Comparison of ENCODE assay signal across 20 mouse cellular contexts in the genomic region with DNA sequence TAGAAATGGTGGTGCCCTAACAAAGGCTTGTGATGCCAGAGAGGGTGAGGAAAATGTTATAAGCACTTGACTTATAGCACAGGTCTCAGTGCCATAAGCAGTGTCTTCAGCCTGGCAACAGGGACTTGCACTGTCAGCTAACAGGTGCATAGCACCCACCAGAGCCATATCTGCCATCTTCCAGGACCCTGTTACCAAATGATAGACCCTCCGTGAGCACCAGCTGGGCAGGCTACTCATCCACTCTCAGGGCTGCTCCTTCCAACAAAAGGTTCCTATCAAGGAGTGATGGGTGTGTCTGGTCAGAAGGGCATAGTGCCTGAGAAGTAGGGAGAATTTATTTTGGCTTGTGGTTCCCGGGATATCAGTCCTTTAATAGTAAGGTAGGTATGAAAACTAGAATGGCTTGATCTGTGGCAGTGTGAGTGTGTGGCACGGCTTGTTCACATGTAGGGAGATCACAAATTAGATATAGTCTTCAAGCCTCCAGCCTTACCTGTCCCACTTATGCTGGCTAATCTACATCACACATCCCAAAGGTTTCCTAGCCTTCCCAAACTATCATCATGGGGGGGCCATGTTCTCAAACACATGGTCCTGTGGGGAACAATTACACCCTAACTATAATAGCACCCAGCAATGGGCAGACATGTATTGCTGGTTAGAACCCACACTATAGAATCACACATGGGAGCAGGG. TPM values are rescaled to one million over a fixed set of nuclear protein-coding genes. Genes with fewer than 3 reads are reported as not detected.
DNase-seq lines count a peak whose midpoint lies in the region; ATAC-seq lines count a peak whose summit lies in the region.
"Had no signal": no experiment of that assay in that cellular context is flagged by ENCODE, and none has a peak within 500 bp of the region (broad histone marks: within the 10 kb centered on the region; RNA-seq: fewer than 3 reads in every experiment).

No protein-coding gene starts in this region.

- H3K9me3 ChIP-seq in liver, embryonic 12.5 days (replicated peaks), result no peaks in the 10 kb centered on the region
- no peaks in the 10 kb centered on the region for H3K9me3 ChIP-seq in liver, embryonic 11.5 days (ENCODE audit: control insufficient read depth, low read length)
- H3K9me3 ChIP-seq in intestine, embryonic 15.5 days, result no peaks in the 10 kb centered on the region
- H3K9me3 ChIP-seq in forebrain, embryonic 16.5 days (ENCODE audit: control insufficient read depth, low read length), result no peaks in the 10 kb centered on the region
- no peaks in the 10 kb centered on the region for H3K9me3 ChIP-seq in hindbrain, embryonic 11.5 days (ENCODE audit: control insufficient read depth, low read length)
- H3K9me3 ChIP-seq: embryonic facial prominence, embryonic 12.5 days; forebrain, embryonic 15.5 days; heart, embryonic 15.5 days; hindbrain, embryonic 10.5 days; limb, embryonic 10.5 days; neural tube, embryonic 13.5 days had no signal

- H3K27ac ChIP-seq in liver, embryonic 12.5 days, result peak overlapping the region; percentile 31; the same call in 1 of the 2 replicates
- no peak overlapping the region for H3K27ac ChIP-seq in liver, embryonic 11.5 days (ENCODE audit: low read depth, low read length)
- H3K27ac ChIP-seq in intestine, embryonic 15.5 days, result peak overlapping the region; percentile 80
- no peak overlapping the region for H3K27ac ChIP-seq in forebrain, embryonic 16.5 days (ENCODE audit: low read length)
- H3K27ac ChIP-seq in hindbrain, embryonic 11.5 days (ENCODE audit: low read depth, low read length), result no peak overlapping the region
- H3K27ac ChIP-seq: embryonic facial prominence, embryonic 12.5 days; forebrain, embryonic 15.5 days; heart, adult 2 months; heart, embryonic 15.5 days; hindbrain, embryonic 10.5 days; kidney, postnatal 0 days; left cerebral cortex, adult 2 months; limb, embryonic 10.5 days; neural tube, embryonic 13.5 days had no signal

- H3K27me3 ChIP-seq in liver, embryonic 12.5 days (replicated peaks), result no peaks in the 10 kb centered on the region
- no peaks in the 10 kb centered on the region for H3K27me3 ChIP-seq in liver, embryonic 11.5 days (replicated peaks; ENCODE audit: control insufficient read depth, insufficient read depth, low read length)
- no peaks in the 10 kb centered on the region for H3K27me3 ChIP-seq in intestine, embryonic 15.5 days (replicated peaks)
- no peaks in the 10 kb centered on the region for H3K27me3 ChIP-seq in forebrain, embryonic 16.5 days (replicated peaks; ENCODE audit: control insufficient read depth, insufficient read depth, low read length)
- H3K27me3 ChIP-seq in hindbrain, embryonic 11.5 days (ENCODE audit: control insufficient read depth, insufficient read depth, low read length), result no peaks in the 10 kb centered on the region
- H3K27me3 ChIP-seq: embryonic facial prominence, embryonic 12.5 days; forebrain, embryonic 15.5 days; heart, embryonic 15.5 days; neural tube, embryonic 13.5 days had no signal

- peaks cover 43% of the 10 kb centered on the region for H3K4me1 ChIP-seq in liver, embryonic 12.5 days
- H3K4me1 ChIP-seq in liver, embryonic 11.5 days (replicated peaks; ENCODE audit: control insufficient read depth, insufficient read depth, low read length), result peaks cover 7% of the 10 kb centered on the region; the same call in 1 of the 2 replicates
- peaks cover 12% of the 10 kb centered on the region for H3K4me1 ChIP-seq in intestine, embryonic 15.5 days (replicated peaks)
- H3K4me1 ChIP-seq in forebrain, embryonic 16.5 days (replicated peaks; ENCODE audit: control insufficient read depth, insufficient read depth, low read length), result no peaks in the 10 kb centered on the region
- H3K4me1 ChIP-seq in hindbrain, embryonic 11.5 days (replicated peaks; ENCODE audit: control insufficient read depth, insufficient read depth, low read length), result no peaks in the 10 kb centered on the region
- H3K4me1 ChIP-seq: embryonic facial prominence, embryonic 12.5 days; forebrain, embryonic 15.5 days; limb, embryonic 10.5 days; neural tube, embryonic 13.5 days had no signal

- no peak overlapping the region for H3K9ac ChIP-seq in liver, embryonic 12.5 days
- H3K9ac ChIP-seq in liver, embryonic 11.5 days (ENCODE audit: low read depth, low read length), result no peak overlapping the region
- H3K9ac ChIP-seq in intestine, embryonic 15.5 days, result no peak overlapping the region
- no peak overlapping the region for H3K9ac ChIP-seq in forebrain, embryonic 16.5 days (replicated peaks; ENCODE audit: low read depth, low read length)
- H3K9ac ChIP-seq in hindbrain, embryonic 11.5 days (ENCODE audit: low read depth, low read length), result no peak overlapping the region
- H3K9ac ChIP-seq: embryonic facial prominence, embryonic 12.5 days; forebrain, embryonic 15.5 days; heart, embryonic 15.5 days; neural tube, embryonic 13.5 days had no signal

- 80% methylated on average over 3 of the region's 3 CpGs for WGBS in liver, embryonic 12.5 days (ENCODE audit: insufficient replicate concordance)
- 77% methylated on average over 3 of the region's 3 CpGs for WGBS in liver, embryonic 11.5 days
- WGBS in intestine, embryonic 15.5 days, result 83% methylated on average over 3 of the region's 3 CpGs
- 87% methylated on average over 3 of the region's 3 CpGs for WGBS in forebrain, embryonic 16.5 days
- WGBS in hindbrain, embryonic 11.5 days, result 84% methylated on average over 3 of the region's 3 CpGs

- H3K4me2 ChIP-seq in liver, embryonic 12.5 days, result no peak overlapping the region
- no peak overlapping the region for H3K4me2 ChIP-seq in liver, embryonic 11.5 days
- H3K4me2 ChIP-seq in intestine, embryonic 15.5 days (replicated peaks), result no peak overlapping the region
- H3K4me2 ChIP-seq in forebrain, embryonic 16.5 days (ENCODE audit: low read length), result no peak overlapping the region
- no peak overlapping the region for H3K4me2 ChIP-seq in hindbrain, embryonic 11.5 days (replicated peaks; ENCODE audit: low read depth, low read length)
- H3K4me2 ChIP-seq: embryonic facial prominence, embryonic 12.5 days; forebrain, embryonic 15.5 days; heart, embryonic 15.5 days; neural tube, embryonic 13.5 days had no signal

- H3K36me3 ChIP-seq in liver, embryonic 12.5 days, result no peaks in the 10 kb centered on the region
- no peaks in the 10 kb centered on the region for H3K36me3 ChIP-seq in liver, embryonic 11.5 days (ENCODE audit: control insufficient read depth, insufficient read depth, low read length)
- H3K36me3 ChIP-seq in intestine, embryonic 15.5 days, result no peaks in the 10 kb centered on the region
- H3K36me3 ChIP-seq in forebrain, embryonic 16.5 days (ENCODE audit: control insufficient read depth, insufficient read depth), result no peaks in the 10 kb centered on the region
- no peaks in the 10 kb centered on the region for H3K36me3 ChIP-seq in hindbrain, embryonic 11.5 days (ENCODE audit: control insufficient read depth, insufficient read depth, low read length)
- H3K36me3 ChIP-seq: embryonic facial prominence, embryonic 12.5 days; forebrain, embryonic 15.5 days; heart, embryonic 15.5 days; hindbrain, embryonic 10.5 days; limb, embryonic 10.5 days; neural tube, embryonic 13.5 days had no signal

- intact Hi-C loops in gastrocnemius, postnatal 14 days (cut with DNase I; ENCODE audit: low total_unique reads), result no loop called here

- H3K4me3 ChIP-seq in liver, embryonic 12.5 days, result no peak overlapping the region
- H3K4me3 ChIP-seq in liver, embryonic 11.5 days (ENCODE audit: low read depth, low read length), result no peak overlapping the region
- H3K4me3 ChIP-seq in intestine, embryonic 15.5 days (replicated peaks), result no peak overlapping the region
- H3K4me3 ChIP-seq in forebrain, embryonic 16.5 days (replicated peaks; ENCODE audit: low read length), result no peak overlapping the region
- no peak overlapping the region for H3K4me3 ChIP-seq in hindbrain, embryonic 11.5 days (ENCODE audit: low read depth, low read length)
- H3K4me3 ChIP-seq: embryonic facial prominence, embryonic 12.5 days; forebrain, embryonic 15.5 days; heart, adult 2 months; heart, embryonic 15.5 days; hindbrain, embryonic 10.5 days; left cerebral cortex, adult 2 months; limb, embryonic 10.5 days; neural tube, embryonic 13.5 days had no signal

- no peak for DNase-seq in liver, embryonic 11.5 days (ENCODE audit: low spot score)
- no peak for DNase-seq in hindbrain, embryonic 11.5 days (ENCODE audit: low spot score)
- no peak for DNase-seq in gastrocnemius, postnatal 14 days
- DNase-seq in lung, postnatal 10 days, result no peak
- DNase-seq: cerebellum, adult 11-12 months; kidney, adult 11 months; thymus, postnatal 36 days had no signal

- no peak for ATAC-seq in liver, embryonic 12.5 days
- no peak for ATAC-seq in liver, embryonic 11.5 days (replicated peaks; ENCODE audit: low FRiP score)
- ATAC-seq in intestine, embryonic 15.5 days, result peak; percentile 11; the same call in 1 of the 2 replicates
- peak; percentile 32 for ATAC-seq in megakaryocyte-erythroid progenitor cell, adult 5-6 weeks (replicated peaks; ENCODE audit: low FRiP score, low TSS enrichment, poor library complexity, severe bottlenecking)
- no peak for ATAC-seq in forebrain, embryonic 16.5 days
- no peak for ATAC-seq in hindbrain, embryonic 11.5 days (ENCODE audit: low FRiP score)

RNA-seq across cellular contexts. Expression of a gene that starts 13.9 kb away (rescaled TPM):
- 4.4 and 4.5 TPM in 2 replicates for polyA plus RNA-seq in liver, embryonic 12.5 days (2016; fragmentation: Nextera tagmentation; extraction: Ambion mirVana)
- polyA plus RNA-seq in liver, embryonic 11.5 days (2014; fragmentation: Nextera tagmentation; extraction: Ambion mirVana), result 4.1 and 4.4 TPM in 2 replicates
- 2.3 and 2.5 TPM in 2 replicates for polyA plus RNA-seq in intestine, embryonic 15.5 days (2015; fragmentation: Nextera tagmentation; extraction: Ambion mirVana)
- 0.42 TPM in 1 of 2 replicates, not detected in the other for total RNA-seq in megakaryocyte-erythroid progenitor cell, adult 5-6 weeks (2014; fragmentation: Nextera tagmentation)
- total RNA-seq in megakaryocyte-erythroid progenitor cell, adult 5-6 weeks (2017), result 0.09 and 0.50 TPM in 2 replicates
- polyA plus RNA-seq in forebrain, embryonic 16.5 days (2015; fragmentation: Nextera tagmentation; extraction: Ambion mirVana), result 0.10 and 0.11 TPM in 2 replicates
- polyA plus RNA-seq in hindbrain, embryonic 11.5 days (2014; fragmentation: Nextera tagmentation; extraction: Ambion mirVana), result 0.11 and 0.15 TPM in 2 replicates
- total RNA-seq in gastrocnemius, postnatal 14 days (2021), result 1 to 10 TPM in 1 of 2 experiments, under 1 TPM in 1; 0.64 to 1.2 TPM

RNA-seq across cellular contexts. Expression of a gene that starts 14.4 kb away (rescaled TPM):
- 4.1 and 5.0 TPM in 2 replicates for polyA plus RNA-seq in liver, embryonic 12.5 days (2016; fragmentation: Nextera tagmentation; extraction: Ambion mirVana)
- 6.1 and 7.6 TPM in 2 replicates for polyA plus RNA-seq in liver, embryonic 11.5 days (2014; fragmentation: Nextera tagmentation; extraction: Ambion mirVana)
- polyA plus RNA-seq in intestine, embryonic 15.5 days (2015; fragmentation: Nextera tagmentation; extraction: Ambion mirVana), result 4.7 and 5.4 TPM in 2 replicates
- total RNA-seq in megakaryocyte-erythroid progenitor cell, adult 5-6 weeks (2014; fragmentation: Nextera tagmentation), result 11.5 and 18.4 TPM in 2 replicates
- 7.5 and 19.9 TPM in 2 replicates for total RNA-seq in megakaryocyte-erythroid progenitor cell, adult 5-6 weeks (2017)
- polyA plus RNA-seq in forebrain, embryonic 16.5 days (2015; fragmentation: Nextera tagmentation; extraction: Ambion mirVana), result 62.8 and 90.9 TPM in 2 replicates
- 10.2 and 11.9 TPM in 2 replicates for polyA plus RNA-seq in hindbrain, embryonic 11.5 days (2014; fragmentation: Nextera tagmentation; extraction: Ambion mirVana)
- total RNA-seq in gastrocnemius, postnatal 14 days (2021), result 1 to 10 TPM in 1 of 2 experiments, under 1 TPM in 1; 0.60 to 1.6 TPM

RNA-seq across cellular contexts. Expression of a gene that starts 33.2 kb away (rescaled TPM):
- polyA plus RNA-seq in liver, embryonic 12.5 days (2016; fragmentation: Nextera tagmentation; extraction: Ambion mirVana), result 4.5 and 4.6 TPM in 2 replicates
- 2.8 and 2.9 TPM in 2 replicates for polyA plus RNA-seq in liver, embryonic 11.5 days (2014; fragmentation: Nextera tagmentation; extraction: Ambion mirVana)
- polyA plus RNA-seq in intestine, embryonic 15.5 days (2015; fragmentation: Nextera tagmentation; extraction: Ambion mirVana), result 3.6 and 4.0 TPM in 2 replicates
- total RNA-seq in megakaryocyte-erythroid progenitor cell, adult 5-6 weeks (2014; fragmentation: Nextera tagmentation), result 1.2 TPM in 1 of 2 replicates, not detected in the other
- total RNA-seq in megakaryocyte-erythroid progenitor cell, adult 5-6 weeks (2017), result 0.23 TPM in 1 of 2 replicates, not detected in the other
- polyA plus RNA-seq in forebrain, embryonic 16.5 days (2015; fragmentation: Nextera tagmentation; extraction: Ambion mirVana), result 0.11 and 0.55 TPM in 2 replicates
- polyA plus RNA-seq in hindbrain, embryonic 11.5 days (2014; fragmentation: Nextera tagmentation; extraction: Ambion mirVana), result 0.08 and 0.20 TPM in 2 replicates
- 10 to 100 TPM; 11.8 to 16.3 TPM for total RNA-seq in gastrocnemius, postnatal 14 days (2021)

Comparison
In these comparisons a context has a peak if more than half of its experiments do, and no peak if none do; other contexts are left out.
1. H3K27ac ChIP-seq: peak in liver, embryonic 12.5 days (single experiment) and intestine, embryonic 15.5 days (single experiment); none in liver, embryonic 11.5 days (single experiment), forebrain, embryonic 16.5 days (single experiment) and hindbrain, embryonic 11.5 days (single experiment).
2. ATAC-seq: peak in intestine, embryonic 15.5 days (single experiment) and megakaryocyte-erythroid progenitor cell, adult 5-6 weeks (single experiment); none in liver, embryonic 12.5 days (single experiment), liver, embryonic 11.5 days (single experiment), forebrain, embryonic 16.5 days (single experiment) and hindbrain, embryonic 11.5 days (single experiment).